Mouse (Mus musculus): ENCODE results near the gene Gm17509.

- TF ChIP-seq CTCF (IDR thresholded peaks at IDR 0.05; ENCODE audit: low read depth, low read length) (no peak), POLR2A (IDR thresholded peaks at IDR 0.05; ENCODE audit: borderline replicate concordance, low read depth, low read length) (no peak)
These were observed 21.2 kb upstream of the Gm17509 start for GRCm38 (mm10) chr13:117242063-117242462.
